Mouse (Mus musculus): Measurements from ENCODE around the gene Tspan11. TPM values are rescaled to one million over a fixed set of nuclear protein-coding genes. Genes with fewer than 3 reads are reported as not detected.

Gene Tspan11
- 0.13 and 0.41 TPM in 2 replicates for polyA plus RNA-seq (2015; fragmentation: Nextera tagmentation; extraction: Ambion mirVana)

DNA sequence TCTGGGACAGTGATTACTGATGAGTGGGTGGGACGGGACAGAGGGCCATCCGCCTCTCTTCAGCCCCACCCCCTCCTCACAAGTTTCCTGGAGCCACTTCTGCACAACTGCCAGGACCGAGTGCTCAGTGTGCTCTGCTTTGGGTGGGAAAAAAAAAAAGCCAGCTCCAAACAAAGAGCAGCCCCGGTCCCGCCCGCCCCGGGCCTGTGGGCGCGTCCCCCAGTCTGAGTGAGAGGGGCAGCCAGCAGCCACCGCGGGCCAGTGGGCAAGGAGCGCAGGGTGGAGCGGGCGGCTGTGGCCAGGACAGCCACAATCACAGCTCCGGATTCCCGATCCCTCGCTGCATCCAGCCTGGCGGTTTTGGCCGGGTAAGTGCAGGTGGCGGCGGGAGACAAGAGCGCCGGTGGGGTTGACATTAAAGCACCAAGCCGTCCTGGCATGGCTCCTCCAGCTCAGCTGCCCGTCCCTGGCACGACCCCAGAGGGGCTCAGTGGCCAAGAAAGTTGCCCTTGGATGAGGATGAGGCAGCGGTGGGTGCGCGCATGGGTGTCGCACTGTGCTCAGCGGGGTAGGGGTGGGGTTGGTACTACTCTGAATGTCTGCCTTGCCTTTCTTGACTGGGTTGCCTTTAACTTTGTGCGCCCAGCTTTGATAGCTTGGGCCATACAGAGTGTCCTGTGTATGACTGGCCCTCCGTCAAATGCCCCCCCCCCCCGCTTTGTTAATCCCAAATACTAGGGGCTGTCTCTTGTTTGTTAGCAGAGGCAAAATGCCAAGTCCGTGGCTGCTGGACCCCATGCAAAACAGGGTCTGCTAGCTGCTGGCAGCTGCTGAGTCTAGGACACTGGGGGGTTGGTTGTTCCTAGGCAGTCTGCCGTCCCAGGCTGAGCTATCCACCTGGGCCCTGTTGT lies at the start of gene Tspan11:
Gene Tspan11, plus strand, starts transcription at position 79 of the 911 bp plus-strand sequence.
- H3K4me2 ChIP-seq (ENCODE audit: low read depth, low read length), result peak within 1 kb of the TSS; percentile 27; the same call in 1 of the 2 replicates
- H3K4me1 ChIP-seq (ENCODE audit: control insufficient read depth, low read depth, low read length), result no peaks in the 10 kb centered on the region
- H3K4me3 ChIP-seq (ENCODE audit: low read depth, low read length), result peak within 1 kb of the TSS; percentile 15; the same call in 1 of the 2 replicates
- H3K9me3 ChIP-seq (replicated peaks; ENCODE audit: control insufficient read depth, low read length), result no peaks in the 10 kb centered on the region
- peaks cover 20% of the 10 kb centered on the region for H3K27me3 ChIP-seq (ENCODE audit: control insufficient read depth, insufficient read depth, low read depth, low read length)
- no peaks in the 10 kb centered on the region for H3K36me3 ChIP-seq (ENCODE audit: control insufficient read depth, insufficient read depth)
- ATAC-seq (ENCODE audit: low read depth), result no peak
- no peak within 1 kb of the TSS for H3K27ac ChIP-seq (ENCODE audit: low read length)
- 9% methylated on average over 36 of the region's 36 CpGs for WGBS (ENCODE audit: insufficient replicate concordance)
- no peak within 1 kb of the TSS for H3K9ac ChIP-seq (ENCODE audit: low read depth, low read length)

- 64% methylated on average over 4 of the region's 4 CpGs for WGBS (ENCODE audit: insufficient replicate concordance)
- no peaks in the 10 kb centered on the region for H3K4me1 ChIP-seq (ENCODE audit: control insufficient read depth, low read depth, low read length)
- no peak overlapping the region for H3K27ac ChIP-seq (ENCODE audit: low read length)
- no peaks in the 10 kb centered on the region for H3K36me3 ChIP-seq (ENCODE audit: control insufficient read depth, insufficient read depth)
- no peak overlapping the region for H3K9ac ChIP-seq (ENCODE audit: low read depth, low read length)
- H3K4me3 ChIP-seq (ENCODE audit: low read depth, low read length), result no peak overlapping the region
- no peaks in the 10 kb centered on the region for H3K9me3 ChIP-seq (replicated peaks; ENCODE audit: control insufficient read depth, low read length)
- no peaks in the 10 kb centered on the region for H3K27me3 ChIP-seq (ENCODE audit: control insufficient read depth, insufficient read depth, low read depth, low read length)
- ATAC-seq (ENCODE audit: low read depth), result no peak
- no peak overlapping the region for H3K4me2 ChIP-seq (ENCODE audit: low read depth, low read length)
Measured at GRCm38 (mm10) chr6:127837910-127838309, 49.5 kb upstream of the Tspan11 start.

DNA sequence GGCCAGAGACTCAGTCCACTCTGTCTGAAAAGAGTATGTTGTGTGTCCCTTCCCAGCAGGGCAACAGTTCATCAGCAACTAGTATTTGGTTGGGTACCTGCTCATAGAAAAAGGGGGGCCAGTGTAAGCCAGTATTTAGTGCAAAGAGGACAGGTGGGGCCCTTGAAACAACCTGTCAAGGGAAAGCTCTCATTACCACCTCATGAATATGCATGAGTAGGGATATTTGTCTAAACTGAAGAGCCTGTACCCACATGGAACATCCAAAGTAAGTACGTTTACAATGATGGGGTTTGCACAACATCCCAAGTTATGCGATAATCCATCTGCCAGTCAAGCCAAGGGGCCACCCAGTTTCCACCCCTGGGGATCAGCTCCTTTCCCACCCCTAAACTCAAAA lies 47.9 kb upstream of the Tspan11 start:
- no peak for ATAC-seq (ENCODE audit: low read depth)
- 70% methylated on average over 2 of the region's 2 CpGs for WGBS (ENCODE audit: insufficient replicate concordance)
- Histone ChIP-seq H3K36me3 (ENCODE audit: control insufficient read depth, insufficient read depth) (no peaks in the 10 kb centered on the region), H3K4me2 (ENCODE audit: low read depth, low read length) (no peak overlapping the region), H3K4me1 (ENCODE audit: control insufficient read depth, low read depth, low read length) (no peaks in the 10 kb centered on the region), H3K27ac (ENCODE audit: low read length) (no peak overlapping the region), H3K9me3 (replicated peaks; ENCODE audit: control insufficient read depth, low read length) (no peaks in the 10 kb centered on the region), H3K27me3 (ENCODE audit: control insufficient read depth, insufficient read depth, low read depth, low read length) (no peaks in the 10 kb centered on the region), H3K9ac (ENCODE audit: low read depth, low read length) (no peak overlapping the region), H3K4me3 (ENCODE audit: low read depth, low read length) (no peak overlapping the region)

DNA sequence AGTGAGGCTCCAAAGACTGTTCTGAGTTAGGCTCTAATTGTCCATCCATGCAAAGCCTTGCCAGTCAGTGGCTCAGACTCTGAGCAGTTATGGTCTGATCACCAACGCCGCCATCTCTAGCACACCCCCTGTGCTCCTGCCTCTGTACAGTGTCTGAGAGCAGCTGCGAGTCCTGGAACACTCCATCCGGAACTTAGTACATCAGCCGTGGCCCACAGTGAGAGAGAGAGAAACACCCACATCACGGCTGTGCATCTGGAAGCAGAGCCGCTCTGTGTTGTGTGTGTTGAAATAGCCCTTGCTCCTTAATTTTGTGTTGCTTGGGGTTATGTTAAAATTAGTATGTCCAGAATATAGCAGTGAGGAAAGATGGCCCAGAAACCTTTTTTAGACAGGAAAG lies 47.2 kb upstream of the Tspan11 start:
- Histone ChIP-seq H3K4me1 (ENCODE audit: control insufficient read depth, low read depth, low read length) (no peaks in the 10 kb centered on the region), H3K36me3 (ENCODE audit: control insufficient read depth, insufficient read depth) (no peaks in the 10 kb centered on the region), H3K27me3 (ENCODE audit: control insufficient read depth, insufficient read depth, low read depth, low read length) (no peaks in the 10 kb centered on the region), H3K9ac (ENCODE audit: low read depth, low read length) (no peak overlapping the region), H3K27ac (ENCODE audit: low read length) (no peak overlapping the region), H3K4me3 (ENCODE audit: low read depth, low read length) (no peak overlapping the region), H3K4me2 (ENCODE audit: low read depth, low read length) (no peak overlapping the region), H3K9me3 (replicated peaks; ENCODE audit: control insufficient read depth, low read length) (no peaks in the 10 kb centered on the region)
- WGBS (ENCODE audit: insufficient replicate concordance), result 76% methylated on average over 7 of the region's 7 CpGs
- ATAC-seq (ENCODE audit: low read depth), result no peak

GRCm38 (mm10) chr6:127841326-127841725 lies 46.1 kb upstream of the Tspan11 start:
- no peak overlapping the region for H3K4me2 ChIP-seq (ENCODE audit: low read depth, low read length)
- H3K9ac ChIP-seq (ENCODE audit: low read depth, low read length), result no peak overlapping the region
- no peaks in the 10 kb centered on the region for H3K36me3 ChIP-seq (ENCODE audit: control insufficient read depth, insufficient read depth)
- no peak overlapping the region for H3K27ac ChIP-seq (ENCODE audit: low read length)
- no peak overlapping the region for H3K4me3 ChIP-seq (ENCODE audit: low read depth, low read length)
- H3K4me1 ChIP-seq (ENCODE audit: control insufficient read depth, low read depth, low read length), result no peaks in the 10 kb centered on the region
- ATAC-seq (ENCODE audit: low read depth), result no peak
- H3K27me3 ChIP-seq (ENCODE audit: control insufficient read depth, insufficient read depth, low read depth, low read length), result no peaks in the 10 kb centered on the region
- 53% methylated on average over 7 of the region's 7 CpGs for WGBS (ENCODE audit: insufficient replicate concordance)
- H3K9me3 ChIP-seq (replicated peaks; ENCODE audit: control insufficient read depth, low read length), result no peaks in the 10 kb centered on the region

GRCm38 (mm10) chr6:127846521-127846920 lies 40.9 kb upstream of the Tspan11 start:
- no peaks in the 10 kb centered on the region for H3K4me1 ChIP-seq (ENCODE audit: control insufficient read depth, low read depth, low read length)
- ATAC-seq (ENCODE audit: low read depth), result no peak
- H3K27ac ChIP-seq (ENCODE audit: low read length), result no peak overlapping the region
- 47% methylated on average over 6 of the region's 6 CpGs for WGBS (ENCODE audit: insufficient replicate concordance)
- H3K9ac ChIP-seq (ENCODE audit: low read depth, low read length), result no peak overlapping the region
- H3K4me3 ChIP-seq (ENCODE audit: low read depth, low read length), result no peak overlapping the region
- no peaks in the 10 kb centered on the region for H3K9me3 ChIP-seq (replicated peaks; ENCODE audit: control insufficient read depth, low read length)
- H3K36me3 ChIP-seq (ENCODE audit: control insufficient read depth, insufficient read depth), result no peaks in the 10 kb centered on the region
- H3K27me3 ChIP-seq (ENCODE audit: control insufficient read depth, insufficient read depth, low read depth, low read length), result no peaks in the 10 kb centered on the region
- no peak overlapping the region for H3K4me2 ChIP-seq (ENCODE audit: low read depth, low read length)

GRCm38 (mm10) chr6:127849496-127849895 lies 37.9 kb upstream of the Tspan11 start:
- ATAC-seq (ENCODE audit: low read depth), result no peak
- WGBS (ENCODE audit: insufficient replicate concordance), result 58% methylated on average over 6 of the region's 6 CpGs
- no peaks in the 10 kb centered on the region for H3K27me3 ChIP-seq (ENCODE audit: control insufficient read depth, insufficient read depth, low read depth, low read length)

GRCm38 (mm10) chr6:127851611-127852010 lies 35.8 kb upstream of the Tspan11 start:
- H3K9me3 ChIP-seq (replicated peaks; ENCODE audit: control insufficient read depth, low read length), result no peaks in the 10 kb centered on the region
- no peak overlapping the region for H3K4me2 ChIP-seq (ENCODE audit: low read depth, low read length)
- 51% methylated on average over 4 of the region's 4 CpGs for WGBS (ENCODE audit: insufficient replicate concordance)
- H3K27me3 ChIP-seq (ENCODE audit: control insufficient read depth, insufficient read depth, low read depth, low read length), result no peaks in the 10 kb centered on the region
- H3K4me1 ChIP-seq (ENCODE audit: control insufficient read depth, low read depth, low read length), result no peaks in the 10 kb centered on the region
- no peak overlapping the region for H3K9ac ChIP-seq (ENCODE audit: low read depth, low read length)
- no peak overlapping the region for H3K4me3 ChIP-seq (ENCODE audit: low read depth, low read length)
- no peak for ATAC-seq (ENCODE audit: low read depth)
- H3K27ac ChIP-seq (ENCODE audit: low read length), result no peak overlapping the region
- H3K36me3 ChIP-seq (ENCODE audit: control insufficient read depth, insufficient read depth), result no peaks in the 10 kb centered on the region

More at GRCm38 (mm10) chr6:127849496-127849895, 37.9 kb upstream of the Tspan11 start:
- Histone ChIP-seq H3K4me1 (ENCODE audit: control insufficient read depth, low read depth, low read length) (no peaks in the 10 kb centered on the region), H3K9me3 (replicated peaks; ENCODE audit: control insufficient read depth, low read length) (no peaks in the 10 kb centered on the region), H3K36me3 (ENCODE audit: control insufficient read depth, insufficient read depth) (no peaks in the 10 kb centered on the region), H3K4me2 (ENCODE audit: low read depth, low read length) (no peak overlapping the region), H3K27ac (ENCODE audit: low read length) (no peak overlapping the region), H3K4me3 (ENCODE audit: low read depth, low read length) (no peak overlapping the region), H3K9ac (ENCODE audit: low read depth, low read length) (no peak overlapping the region)

GRCm38 (mm10) chr6:127853241-127853640 lies 34.1 kb upstream of the Tspan11 start:
- H3K27me3 ChIP-seq (ENCODE audit: control insufficient read depth, insufficient read depth, low read depth, low read length), result no peaks in the 10 kb centered on the region
- H3K36me3 ChIP-seq (ENCODE audit: control insufficient read depth, insufficient read depth), result no peaks in the 10 kb centered on the region
- 71% methylated on average over 7 of the region's 7 CpGs for WGBS (ENCODE audit: insufficient replicate concordance)
- H3K9ac ChIP-seq (ENCODE audit: low read depth, low read length), result no peak overlapping the region
- H3K4me2 ChIP-seq (ENCODE audit: low read depth, low read length), result no peak overlapping the region
- H3K27ac ChIP-seq (ENCODE audit: low read length), result no peak overlapping the region
- ATAC-seq (ENCODE audit: low read depth), result no peak
- no peaks in the 10 kb centered on the region for H3K9me3 ChIP-seq (replicated peaks; ENCODE audit: control insufficient read depth, low read length)
- H3K4me1 ChIP-seq (ENCODE audit: control insufficient read depth, low read depth, low read length), result no peaks in the 10 kb centered on the region
- no peak overlapping the region for H3K4me3 ChIP-seq (ENCODE audit: low read depth, low read length)
